Mouse (Mus musculus) urinary bladder, postnatal 25 days (tissue): Measurements from ENCODE around the gene Rimbp3.
"Not testable (repeated sequence)": the region's sequence is repeated elsewhere in the genome, so short reads cannot be mapped to it uniquely, and the experiment has no call there.

Experiments used
- DNase-seq: peaks from one replicate; pipeline ENCODE4 v3.0.0; 2022; ENCODE audit warnings: low spot score

The Rimbp3 gene

DNA sequence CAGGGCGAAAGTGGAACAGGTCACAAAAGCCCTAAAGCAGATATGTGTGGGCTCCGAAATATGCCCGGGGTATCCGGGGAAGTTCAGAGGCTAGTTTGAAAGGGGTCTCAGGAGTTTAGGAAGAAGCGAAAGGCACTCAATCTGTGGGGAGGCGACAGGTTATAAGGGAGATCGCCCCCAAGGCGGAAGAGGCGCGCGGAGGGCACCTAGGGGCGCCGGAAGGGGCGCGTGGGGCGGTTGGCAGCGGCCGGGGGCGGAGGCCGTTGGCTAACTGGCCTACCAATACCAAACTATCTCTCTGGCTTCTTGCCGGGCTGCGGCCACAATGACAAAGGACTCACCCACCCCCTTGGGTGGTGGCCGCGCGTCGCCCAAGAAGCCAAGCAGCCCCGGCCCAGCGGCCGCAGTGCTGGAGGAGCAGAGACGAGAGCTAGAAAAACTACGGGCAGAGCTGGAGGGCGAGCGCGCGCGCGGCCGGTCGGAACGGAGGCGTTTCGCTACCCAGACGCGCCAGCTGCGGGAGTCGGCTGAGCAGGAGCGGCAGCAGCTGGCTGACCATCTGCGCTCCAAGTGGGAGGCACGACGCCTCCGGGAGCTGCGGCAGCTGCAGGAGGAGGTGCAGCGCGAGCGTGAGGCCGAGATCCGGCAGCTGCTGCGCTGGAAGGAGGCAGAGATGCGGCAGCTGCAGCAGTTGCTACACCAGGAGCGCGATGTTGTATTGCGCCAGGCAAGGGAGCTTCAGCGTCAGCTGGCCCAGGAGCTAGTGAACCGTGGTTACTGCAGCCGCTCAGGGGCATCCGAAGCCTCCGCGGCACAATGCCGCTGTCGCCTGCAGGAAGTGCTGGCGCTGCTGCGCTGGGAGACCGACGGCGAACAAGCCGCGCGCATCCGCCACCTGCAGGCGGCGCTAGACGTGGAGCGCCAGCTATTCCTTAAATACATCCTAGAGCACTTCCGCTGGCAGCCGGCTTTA lies at the start of gene Rimbp3:
TSS of gene Rimbp3 (plus strand) at position 215 of the 973 bp plus-strand sequence.
- peak; percentile 80 for DNase-seq

GRCm38 (mm10) chr16:17165478-17165877 lies 42.9 kb upstream of the Rimbp3 start:
- not testable (repeated sequence) for DNase-seq

- no peak for DNase-seq
Measured at GRCm38 (mm10) chr16:17167179-17167578, 41.2 kb upstream of the Rimbp3 start.

DNA sequence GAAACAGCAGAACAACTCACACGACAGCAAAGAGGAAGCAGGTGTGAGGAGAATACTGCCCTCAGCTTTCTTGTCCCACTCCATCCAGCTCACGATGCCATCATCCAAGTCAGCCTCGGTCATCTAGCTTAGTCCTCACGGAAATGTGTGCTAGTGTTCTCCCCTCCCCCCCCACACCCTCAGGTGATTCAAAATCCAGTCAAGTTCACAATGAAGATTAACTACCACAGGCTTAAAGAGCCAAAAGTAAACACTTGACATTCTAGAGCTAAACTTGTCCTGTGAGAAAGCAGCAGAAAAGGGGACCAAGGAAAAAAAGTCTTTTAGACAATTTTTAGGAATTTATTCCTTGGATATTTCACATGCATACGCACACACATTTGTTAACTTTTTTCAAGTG lies 40.4 kb upstream of the Rimbp3 start:
- no peak for DNase-seq

GRCm38 (mm10) chr16:17175765-17176164 lies 32.6 kb upstream of the Rimbp3 start:
- no peak for DNase-seq

DNA sequence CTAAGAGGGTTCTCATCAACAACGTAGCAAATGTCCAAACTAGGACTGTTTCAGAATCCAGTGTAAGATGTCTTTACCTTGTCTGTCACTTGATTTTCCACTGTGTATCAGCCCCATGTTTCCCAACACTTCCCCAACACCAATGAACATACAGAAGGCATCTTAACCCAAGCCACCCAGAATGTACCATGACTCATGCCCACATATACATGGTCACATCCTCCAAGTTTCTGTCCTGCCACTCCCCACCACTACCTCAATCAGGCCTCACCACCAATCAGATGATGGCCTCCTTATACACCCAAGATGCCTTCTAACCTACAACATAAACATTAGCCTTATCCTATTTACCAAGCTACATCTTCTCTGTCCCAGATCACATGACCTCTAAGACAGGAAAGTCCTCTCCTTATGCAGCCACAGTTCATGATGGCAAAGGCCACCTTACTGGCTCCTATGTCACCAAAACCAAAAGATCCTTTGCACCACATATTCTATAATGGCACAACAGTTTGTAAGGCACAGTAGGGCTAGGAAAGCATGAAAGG lies 30.7 kb upstream of the Rimbp3 start:
- DNase-seq, result no peak

DNA sequence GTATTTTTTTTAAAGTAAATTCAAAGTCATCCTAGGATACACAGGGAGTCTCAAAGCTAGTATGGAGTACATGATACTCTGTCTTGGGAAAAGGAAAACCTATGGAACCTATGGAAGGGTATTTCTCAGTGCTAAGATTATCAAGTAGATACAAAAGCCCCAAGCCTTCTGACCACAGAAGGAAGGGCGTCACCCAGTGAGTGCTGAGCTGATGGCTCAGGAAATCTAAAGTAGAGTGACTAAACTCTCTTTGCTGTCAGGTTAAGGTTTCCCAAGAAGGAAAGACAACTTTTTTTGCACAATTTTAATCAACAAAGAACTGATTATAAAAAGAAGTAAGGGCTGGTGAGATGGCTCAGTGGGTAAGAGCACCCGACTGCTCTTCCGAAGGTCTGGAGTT lies 28.7 kb upstream of the Rimbp3 start:
- no peak for DNase-seq

DNA sequence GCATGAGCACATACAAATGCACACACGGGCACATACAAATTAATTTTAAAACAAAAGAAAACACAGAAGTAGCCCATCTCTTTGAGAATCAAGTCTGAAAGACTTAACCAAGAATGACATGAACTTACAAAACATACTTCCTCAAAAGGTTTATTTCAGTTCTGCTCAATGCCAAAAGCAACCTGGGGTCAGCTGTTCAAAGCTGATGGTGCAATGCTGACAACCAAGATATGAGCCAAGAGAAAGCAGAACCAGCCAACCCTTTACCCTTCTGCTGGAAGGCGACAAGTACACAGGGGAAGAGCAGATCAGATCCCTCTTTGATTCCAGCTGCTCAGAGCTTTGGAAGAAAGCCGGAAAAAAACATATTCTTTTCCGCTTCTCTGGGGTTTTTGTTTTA lies 27.0 kb upstream of the Rimbp3 start:
- DNase-seq, result no peak

GRCm38 (mm10) chr16:17182136-17182535 lies 26.3 kb upstream of the Rimbp3 start:
- DNase-seq, result no peak

GRCm38 (mm10) chr16:17183003-17183402 lies 25.4 kb upstream of the Rimbp3 start:
- DNase-seq, result no peak

DNA sequence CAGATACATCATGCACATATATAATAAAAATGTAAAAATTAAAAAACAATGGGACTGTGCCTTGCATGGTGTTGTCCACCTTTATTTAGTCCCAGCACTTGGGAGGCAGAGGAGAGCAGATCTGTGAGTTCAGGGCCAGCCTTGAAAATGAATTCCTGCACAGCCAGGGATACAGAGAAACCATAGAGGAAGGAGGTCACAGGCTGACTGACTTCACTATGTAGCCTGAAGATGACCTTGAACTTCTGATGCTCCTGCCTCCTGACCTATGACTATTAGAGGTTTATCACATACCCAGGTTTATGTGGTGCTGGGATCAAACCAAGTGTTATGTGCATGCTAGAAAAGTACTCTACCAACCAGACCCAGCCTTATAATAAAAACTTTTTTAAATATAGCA lies 22.9 kb upstream of the Rimbp3 start:
- DNase-seq, result no peak

GRCm38 (mm10) chr16:17193823-17194222 lies 14.6 kb upstream of the Rimbp3 start:
- no peak for DNase-seq

GRCm38 (mm10) chr16:17200121-17200952 lies 8.1 kb upstream of the Rimbp3 start:
- no peak for DNase-seq

DNA sequence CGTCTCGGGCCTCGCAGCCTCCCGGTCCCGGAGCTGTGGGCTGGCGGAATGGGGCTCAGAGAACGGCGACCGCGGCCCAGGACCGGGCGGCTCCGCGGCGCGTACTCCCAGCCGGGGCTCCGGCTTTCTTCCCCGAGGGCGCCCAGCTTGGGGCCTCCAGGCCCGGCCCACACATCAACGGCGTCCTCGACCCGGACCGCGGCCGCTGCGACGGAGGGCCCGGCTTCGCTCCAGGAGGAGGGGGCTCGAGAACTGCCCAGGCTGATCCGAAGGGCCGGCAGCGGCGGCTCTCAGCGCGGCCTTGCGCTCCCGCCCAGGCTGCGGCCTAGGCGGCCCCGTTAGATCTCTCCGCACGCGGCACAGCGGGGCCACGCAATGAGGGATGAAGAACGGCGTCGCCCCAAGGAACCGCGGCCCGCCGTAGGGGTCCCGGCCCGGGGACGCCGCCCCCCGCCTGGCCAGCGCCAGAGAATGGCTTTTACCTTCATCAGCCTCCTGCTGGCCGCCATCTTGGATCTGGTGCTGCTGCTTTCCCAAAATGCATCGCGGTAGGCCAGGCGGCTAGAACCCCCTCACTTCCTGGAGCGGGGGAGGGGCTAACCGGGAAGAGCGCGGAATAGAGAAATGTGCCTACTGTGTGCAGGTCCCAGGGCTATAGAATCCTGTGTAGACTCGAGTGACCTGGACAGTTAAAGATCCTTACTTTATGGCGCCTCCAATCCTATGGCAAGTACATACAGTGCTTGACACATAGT lies 7.3 kb upstream of the Rimbp3 start:
- peak; percentile 73 for DNase-seq

- DNase-seq, result no peak
Measured at GRCm38 (mm10) chr16:17201977-17202376, 6.4 kb upstream of the Rimbp3 start.

DNA sequence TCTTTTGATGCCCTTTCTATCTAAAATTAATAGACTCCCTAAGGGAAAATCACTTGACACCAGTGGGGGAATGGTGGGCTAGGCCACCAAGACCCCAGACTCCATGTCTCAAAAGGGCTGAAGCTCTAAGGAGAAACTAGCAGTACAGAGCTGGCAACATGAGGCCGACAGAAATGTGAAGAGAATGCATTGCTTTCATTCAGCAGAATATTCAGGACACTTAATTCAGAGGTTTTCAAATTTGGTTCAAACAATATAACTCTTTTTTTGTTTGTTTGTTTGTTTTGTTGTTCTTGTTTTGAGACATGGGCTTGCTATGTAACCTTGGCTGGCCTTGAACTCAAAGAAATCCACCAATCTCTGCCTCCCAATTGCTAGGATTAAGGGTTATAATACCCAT lies 5.9 kb upstream of the Rimbp3 start, which contains the start of gene Ube2l3:
TSS of gene Ube2l3 (minus strand) at position 101 of the 400 bp plus-strand sequence.
- DNase-seq, result no peak

GRCm38 (mm10) chr16:17204990-17205389 lies 3.4 kb upstream of the Rimbp3 start:
- no peak for DNase-seq

DNA sequence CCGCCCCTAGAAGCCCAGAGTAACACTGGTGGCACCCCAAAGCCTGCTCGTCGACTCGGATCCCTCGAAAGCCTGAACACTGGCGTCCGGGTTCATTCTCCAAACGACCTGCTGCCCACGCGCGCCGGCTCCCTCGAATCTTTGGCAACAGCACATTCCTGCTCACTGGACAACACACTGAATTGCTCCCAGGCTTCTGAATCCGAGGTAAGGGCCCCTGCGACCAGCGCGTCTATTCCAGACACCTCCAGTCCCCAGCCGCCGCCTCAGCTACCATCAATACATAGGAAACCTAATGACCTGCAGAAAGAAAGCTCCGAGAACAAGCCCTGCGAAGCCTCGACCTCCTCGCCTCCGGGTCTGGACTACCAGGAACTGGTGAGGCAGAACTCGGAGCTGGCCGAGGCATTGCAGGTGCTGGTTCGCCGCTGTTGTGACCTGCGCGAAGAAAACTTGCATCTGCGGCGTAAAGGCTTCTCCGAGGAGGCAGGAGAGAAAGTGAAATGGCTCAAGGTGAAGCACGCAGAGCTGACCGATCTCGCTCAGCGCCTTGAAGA lies 1.1 kb downstream of the Rimbp3 start:
- DNase-seq, result peak; percentile 30

DNA sequence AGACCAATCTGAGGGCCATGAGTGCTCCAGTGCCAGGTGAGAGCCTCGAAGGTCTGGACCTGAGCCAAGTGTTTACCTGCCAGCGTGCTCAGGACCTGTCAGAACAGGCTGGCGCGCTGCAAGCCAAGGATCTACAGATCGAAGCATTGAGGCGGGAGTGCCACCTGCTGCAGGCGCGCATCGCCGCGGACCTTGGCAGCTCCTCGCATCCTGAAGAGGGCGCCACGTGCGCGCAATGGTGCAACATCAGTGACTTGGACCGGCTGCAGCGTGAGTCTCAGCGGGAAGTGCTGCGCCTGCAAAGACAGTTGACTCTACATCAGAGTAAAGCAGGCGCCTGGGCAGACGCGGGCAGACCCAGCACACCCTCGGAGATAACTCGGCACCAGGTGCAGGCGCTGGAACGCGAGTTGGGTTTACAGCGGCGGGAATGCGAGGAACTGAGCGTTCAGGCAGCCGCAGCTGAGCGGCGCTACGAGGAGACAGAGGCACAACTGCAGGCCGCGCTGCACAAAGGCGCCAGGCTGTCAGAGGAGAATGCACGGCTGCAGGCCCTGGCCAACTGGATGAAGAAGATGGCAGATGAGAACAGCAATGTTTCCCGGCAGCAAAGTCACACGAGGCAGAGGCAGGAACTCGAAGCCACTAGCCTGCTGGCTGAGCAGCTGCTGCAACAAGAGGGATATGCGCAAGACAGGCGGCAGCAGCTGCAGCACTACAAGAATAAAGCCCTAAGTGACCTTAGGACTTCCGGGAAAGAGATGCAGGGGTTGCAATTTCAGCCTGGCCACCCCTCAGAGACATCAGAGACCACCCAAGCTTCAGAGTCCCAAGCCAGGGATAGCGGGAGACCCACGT lies 1.8 kb downstream of the Rimbp3 start:
- DNase-seq, result peak; percentile 89

- no peak for DNase-seq
Measured at GRCm38 (mm10) chr16:17216934-17217633, 8.7 kb downstream of the Rimbp3 start.
